Mouse (Mus musculus) hindbrain, embryonic 15.5 days (tissue): ENCODE measurements around the gene 1110008P14Rik. TPM values are rescaled to one million over a fixed set of nuclear protein-coding genes. Genes with fewer than 3 reads are reported as not detected.
A peak's percentile ranks its signal among the peaks of the same experiment; 100 is the strongest.

Experiments used
- ATAC-seq: fragments of 200-750 bp; cut with Nextera tagmentation; 2 replicates; pipeline ENCODE4 v1.8.0; 2017; ENCODE audit warnings: low read depth, moderate number of reproducible peaks, moderate TSS enrichment; ENCODE audit not compliant: low FRiP score
- H3K27ac ChIP-seq: fragments of 300-500 bp; sonication (generic); replicated peaks from 2 replicates; pipeline ENCODE4 v1.5.1; 2015; ENCODE audit warnings: mild to moderate bottlenecking, inconsistent platforms
- H3K27me3 ChIP-seq: fragments of 300-500 bp; sonication (generic); 2 replicates; pipeline ENCODE4 v1.6.1; 2015; ENCODE audit warnings: control low read depth, inconsistent platforms
- H3K36me3 ChIP-seq: fragments of 300-500 bp; sonication (generic); 2 replicates; pipeline ENCODE4 v1.6.1; 2015; ENCODE audit warnings: control low read depth, inconsistent platforms
- H3K4me1 ChIP-seq: fragments of 300-500 bp; sonication (generic); replicated peaks from 2 replicates; pipeline ENCODE4 v1.6.1; 2015; ENCODE audit warnings: control low read depth, inconsistent platforms
- H3K4me2 ChIP-seq: fragments of 300-500 bp; sonication (generic); 2 replicates; pipeline ENCODE4 v1.6.1; 2015; ENCODE audit warnings: moderate library complexity, mild to moderate bottlenecking, inconsistent platforms
- H3K4me3 ChIP-seq: fragments of 300-500 bp; sonication (generic); 2 replicates; pipeline ENCODE4 v1.5.1; 2015; ENCODE audit warnings: mild to moderate bottlenecking, inconsistent platforms
- H3K9ac ChIP-seq: fragments of 300-500 bp; sonication (generic); 2 replicates; pipeline ENCODE4 v1.6.1; 2015; ENCODE audit warnings: inconsistent platforms
- H3K9me3 ChIP-seq: fragments of 300-500 bp; sonication (generic); 2 replicates; pipeline ENCODE4 v1.6.1; 2016; ENCODE audit warnings: control low read depth, inconsistent platforms
- WGBS: fragments of 180-500 bp; shearing (Covaris S2); methylation state at CpG from one replicate; pipeline ENCODE4 v1.1.7; 2015; 5-methylcytosine and 5-hydroxymethylcytosine counted together
- polyA plus RNA-seq: library from polyadenylated mRNA; unstranded; fragments of >200 nt; fragmentation: Nextera tagmentation; extraction: Ambion mirVana; gene quantifications from 2 replicates; pipeline ENCODE4 v1.2.1, GENCODE M21; 2015

The 1110008P14Rik gene
- polyA plus RNA-seq, 1 experiment from 2014 or later, result 160 TPM

DNA sequence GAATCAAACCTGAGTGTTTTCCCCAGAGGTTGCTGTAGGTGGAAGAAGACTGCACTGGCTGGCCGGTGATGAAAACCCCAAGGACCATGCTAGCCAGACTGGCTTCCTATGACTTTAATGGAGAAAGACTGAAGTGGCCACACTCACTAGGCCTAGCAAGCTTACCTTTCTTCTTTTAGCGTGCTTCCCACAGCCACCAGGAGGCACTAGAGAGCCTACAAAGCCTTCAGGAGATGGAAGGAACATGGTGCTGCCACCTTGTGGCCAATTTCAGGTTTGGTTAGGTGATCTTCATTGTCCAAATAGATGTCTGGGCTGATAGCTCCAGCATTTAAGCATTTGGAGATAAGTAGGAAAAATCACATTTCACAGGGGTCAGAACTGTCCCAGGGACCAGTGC is 22.9 kb upstream of the 1110008P14Rik start:
- no peaks in the 10 kb centered on the region for H3K4me1 ChIP-seq
- peak; percentile 46; the same call in 1 of the 2 replicates for ATAC-seq
- WGBS, result 15% methylated on average over 2 of the region's 2 CpGs
- H3K27ac ChIP-seq, result no peak overlapping the region
- H3K9ac ChIP-seq, result no peak overlapping the region
- H3K36me3 ChIP-seq, result peaks cover 17% of the 10 kb centered on the region
- no peak overlapping the region for H3K4me3 ChIP-seq
- no peaks in the 10 kb centered on the region for H3K9me3 ChIP-seq
- no peaks in the 10 kb centered on the region for H3K27me3 ChIP-seq
- no peak overlapping the region for H3K4me2 ChIP-seq

DNA sequence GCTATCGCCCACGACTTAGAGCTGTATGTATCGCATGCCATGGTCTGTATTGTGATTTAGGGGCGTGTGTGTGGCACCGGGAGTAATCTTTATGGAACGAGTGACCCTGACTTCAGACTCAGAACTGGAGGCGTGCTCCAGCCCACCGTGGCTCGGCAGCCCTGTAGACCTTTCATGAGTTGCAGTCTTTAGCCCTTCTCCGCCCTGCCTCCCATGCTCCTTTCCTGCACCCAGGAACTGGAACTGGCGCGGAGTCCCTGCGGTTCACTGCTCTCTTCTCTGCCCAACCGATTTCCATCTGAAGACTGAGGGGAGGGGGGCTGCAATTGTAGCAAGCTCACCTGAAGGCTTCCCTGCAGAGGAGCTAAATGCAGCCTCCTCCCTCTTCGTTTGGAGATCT is 15.0 kb upstream of the 1110008P14Rik start:
- under 1% methylated on average over 15 of the region's 15 CpGs for WGBS
- Histone ChIP-seq H3K27ac (peak overlapping the region; percentile 96), H3K9me3 (no peaks in the 10 kb centered on the region)

DNA sequence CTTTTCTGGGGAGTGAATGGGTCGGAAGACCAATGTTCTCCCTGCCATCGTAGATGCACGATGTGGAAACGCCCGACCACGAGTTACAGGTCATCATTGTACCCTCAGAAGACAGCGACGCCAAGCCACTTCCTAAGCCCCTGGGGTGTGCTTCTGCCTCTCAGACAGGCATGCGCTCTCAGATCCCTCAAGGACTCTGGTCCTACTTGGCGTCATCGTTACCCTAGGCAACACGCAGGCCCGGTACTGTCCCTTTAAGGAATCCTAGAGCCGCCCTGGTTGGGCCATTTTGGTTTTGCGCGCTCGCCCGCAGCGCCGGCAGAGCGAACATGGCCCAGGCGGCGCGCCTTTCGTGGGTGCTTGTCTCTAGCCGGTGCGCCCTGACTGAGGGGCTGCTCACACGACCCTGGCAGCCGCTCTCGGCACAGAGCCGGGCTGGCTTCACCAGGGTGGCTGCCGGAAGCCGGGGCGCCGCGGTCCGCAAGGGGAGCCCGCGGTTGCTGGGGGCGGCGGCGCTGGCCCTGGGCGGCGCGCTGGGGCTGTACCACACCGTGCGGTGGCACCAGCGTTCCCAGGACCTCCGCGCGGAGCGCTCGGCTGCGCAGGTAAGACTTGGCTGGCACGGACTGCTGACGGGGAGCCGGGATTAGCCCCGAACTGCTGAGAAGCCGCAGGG is 14.3 kb upstream of the 1110008P14Rik start:
- H3K36me3 ChIP-seq, result peaks cover 14% of the 10 kb centered on the region; the same call in 1 of the 2 replicates
- peak overlapping the region; percentile 92 for H3K4me2 ChIP-seq
- under 1% methylated on average over 59 of the region's 59 CpGs for WGBS
- H3K27ac ChIP-seq, result peak overlapping the region; percentile 96
- H3K4me3 ChIP-seq, result peak overlapping the region; percentile 88
- H3K9ac ChIP-seq, result peak overlapping the region; percentile 86
- H3K9me3 ChIP-seq, result no peaks in the 10 kb centered on the region
- no peaks in the 10 kb centered on the region for H3K27me3 ChIP-seq
- H3K4me1 ChIP-seq, result peaks cover 23% of the 10 kb centered on the region
- ATAC-seq, result peak; percentile 96

More for the DNA sequence above, 15.0 kb upstream of the 1110008P14Rik start:
- H3K36me3 ChIP-seq, result peaks cover 16% of the 10 kb centered on the region; the same call in 1 of the 2 replicates
- H3K4me3 ChIP-seq, result peak overlapping the region; percentile 88
- peak overlapping the region; percentile 92 for H3K4me2 ChIP-seq
- H3K4me1 ChIP-seq, result peaks cover 23% of the 10 kb centered on the region
- ATAC-seq, result no peak
- H3K27me3 ChIP-seq, result no peaks in the 10 kb centered on the region
- peak overlapping the region; percentile 86 for H3K9ac ChIP-seq

DNA sequence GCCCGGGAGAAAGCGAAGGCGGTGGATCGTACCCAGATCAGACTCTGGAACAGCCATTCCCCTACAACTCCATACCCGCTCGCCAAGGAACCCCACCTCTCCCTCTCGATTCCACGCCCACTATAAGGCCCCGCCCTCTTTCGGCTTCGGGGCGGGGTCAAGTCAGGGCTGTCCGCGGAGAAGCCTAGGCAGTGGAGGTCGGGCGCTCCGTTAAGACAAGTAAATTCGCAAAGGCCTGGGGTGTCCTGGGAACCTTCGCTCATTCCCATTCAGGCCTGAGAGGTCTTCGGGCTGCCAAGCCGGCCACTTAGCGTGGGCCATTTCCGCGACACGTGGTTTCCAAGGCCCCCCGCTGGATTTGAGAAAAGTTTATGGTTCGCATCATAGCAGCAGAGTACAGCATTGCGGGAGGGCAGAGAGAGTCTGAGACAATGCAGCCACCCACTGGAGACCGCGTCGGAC is 13.8 kb upstream of the 1110008P14Rik start, which contains the start of gene Ptges2:
TSS of gene Ptges2 (plus strand) at position 413 of the 462 bp plus-strand sequence.
- peak; percentile 94 for ATAC-seq
- H3K27me3 ChIP-seq, result no peaks in the 10 kb centered on the region
- H3K9ac ChIP-seq, result peak within 1 kb of the TSS; percentile 86
- peak within 1 kb of the TSS; percentile 88 for H3K4me3 ChIP-seq
- WGBS, result 0% methylated on average over 31 of the region's 31 CpGs
- H3K27ac ChIP-seq, result peak within 1 kb of the TSS; percentile 96
- H3K4me2 ChIP-seq, result peak within 1 kb of the TSS; percentile 92
- no peaks in the 10 kb centered on the region for H3K9me3 ChIP-seq
- H3K4me1 ChIP-seq, result peaks cover 23% of the 10 kb centered on the region
- H3K36me3 ChIP-seq, result peaks cover 8% of the 10 kb centered on the region; the same call in 1 of the 2 replicates

DNA sequence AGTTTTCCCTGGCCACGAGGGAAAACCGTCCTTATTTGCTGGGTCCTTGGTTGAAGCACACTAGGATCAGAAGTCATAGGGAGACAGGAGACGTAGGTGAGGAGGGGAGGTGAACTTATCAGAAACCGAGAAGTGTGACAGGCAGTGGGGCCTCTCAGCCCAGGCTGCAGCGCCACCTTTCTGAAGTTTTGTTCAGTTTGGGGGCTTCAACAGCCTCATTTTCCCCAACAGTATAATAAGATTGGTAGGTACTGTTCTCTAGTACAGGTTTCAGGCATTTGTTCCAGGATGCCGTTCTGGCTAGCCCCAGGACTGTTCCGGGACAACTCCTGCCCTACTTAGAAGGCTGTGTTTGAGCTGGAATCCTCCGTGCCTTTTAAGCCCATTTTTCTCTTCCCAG is 13.2 kb upstream of the 1110008P14Rik start:
- no peak for ATAC-seq
- WGBS, result 4% methylated on average over 8 of the region's 8 CpGs
- H3K9me3 ChIP-seq, result no peaks in the 10 kb centered on the region

DNA sequence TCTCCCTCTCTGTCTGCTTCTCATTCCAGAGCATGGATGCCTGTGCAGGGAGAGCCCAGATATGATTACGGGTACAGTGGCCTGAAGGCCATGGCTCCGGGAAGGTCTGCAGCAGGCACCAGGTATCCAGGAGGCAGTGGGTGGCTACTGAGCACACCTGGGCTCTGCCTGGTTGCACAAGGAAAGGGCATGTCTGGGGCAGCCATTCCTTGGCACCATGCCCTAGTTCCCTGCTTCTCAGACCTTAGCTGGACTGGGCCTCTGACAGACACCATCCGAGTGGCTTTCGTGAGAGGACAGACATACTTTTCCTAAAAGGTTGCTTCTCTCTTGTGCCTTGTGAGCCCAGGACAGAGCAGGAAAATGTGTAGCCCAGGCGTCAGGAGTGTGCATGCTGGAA is 10.3 kb upstream of the 1110008P14Rik start:
- H3K36me3 ChIP-seq, result no peaks in the 10 kb centered on the region
- no peaks in the 10 kb centered on the region for H3K9me3 ChIP-seq
- H3K27ac ChIP-seq, result no peak overlapping the region
- H3K4me1 ChIP-seq, result peaks cover 9% of the 10 kb centered on the region
- no peak overlapping the region for H3K4me3 ChIP-seq
- no peak overlapping the region for H3K9ac ChIP-seq
- no peak overlapping the region for H3K4me2 ChIP-seq
- WGBS, result 86% methylated on average over 5 of the region's 5 CpGs
- no peak for ATAC-seq
- H3K27me3 ChIP-seq, result no peaks in the 10 kb centered on the region

More for the DNA sequence above, 13.2 kb upstream of the 1110008P14Rik start:
- Histone ChIP-seq H3K9ac (peak overlapping the region; percentile 86), H3K4me2 (peak overlapping the region; percentile 92), H3K36me3 (0 out of 2 replicates have a peak, but pooled peaks cover 6% of the 10 kb centered on the region), H3K27me3 (no peaks in the 10 kb centered on the region), H3K4me3 (peak overlapping the region; percentile 88), H3K4me1 (peaks cover 23% of the 10 kb centered on the region), H3K27ac (peak overlapping the region; percentile 96)

DNA sequence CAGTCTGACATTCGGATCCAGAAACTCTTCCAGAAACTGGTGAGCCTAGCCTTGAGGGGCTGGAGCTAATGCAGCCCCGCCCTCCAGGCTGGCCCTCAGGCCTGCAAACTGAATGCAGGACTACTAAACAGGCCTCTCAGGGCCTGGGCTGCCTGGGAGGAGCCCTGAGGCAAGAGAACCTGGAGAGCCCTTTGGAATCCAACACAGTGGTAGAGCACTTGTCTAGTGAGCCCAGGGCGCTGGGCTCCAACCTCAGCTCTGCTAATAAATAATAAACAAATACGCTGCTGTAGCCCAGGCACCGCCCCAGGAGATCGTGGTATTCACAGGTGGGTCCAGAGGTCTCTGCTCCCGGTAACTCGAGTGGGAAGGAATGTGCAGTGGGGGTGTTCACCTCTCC is 9.1 kb upstream of the 1110008P14Rik start:
- H3K9ac ChIP-seq, result no peak overlapping the region
- H3K4me1 ChIP-seq, result peaks cover 5% of the 10 kb centered on the region
- no peaks in the 10 kb centered on the region for H3K9me3 ChIP-seq
- H3K4me2 ChIP-seq, result no peak overlapping the region
- no peak overlapping the region for H3K4me3 ChIP-seq
- 84% methylated on average over 8 of the region's 8 CpGs for WGBS
- no peaks in the 10 kb centered on the region for H3K36me3 ChIP-seq
- no peak for ATAC-seq
- no peaks in the 10 kb centered on the region for H3K27me3 ChIP-seq
- H3K27ac ChIP-seq, result no peak overlapping the region

DNA sequence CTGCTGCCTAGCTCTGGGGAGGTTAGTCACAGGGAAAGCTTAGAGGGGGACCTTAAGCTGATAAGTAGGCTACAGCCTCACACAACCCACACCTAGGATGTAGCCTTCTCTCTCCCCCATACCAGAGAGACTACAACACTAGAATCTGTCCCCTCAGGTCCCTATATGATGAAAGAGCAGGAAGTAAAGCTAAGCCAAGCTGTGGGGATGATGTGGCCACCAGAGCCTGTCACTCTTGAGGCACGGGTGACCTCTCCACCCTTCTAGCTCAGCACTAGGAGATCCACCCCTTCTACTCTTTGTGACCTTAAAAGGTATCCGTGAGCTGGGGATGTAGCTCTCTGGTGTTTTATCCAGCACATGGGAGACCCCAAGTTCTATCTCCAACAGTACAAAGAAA is 7.4 kb upstream of the 1110008P14Rik start:
- Histone ChIP-seq H3K9me3 (no peaks in the 10 kb centered on the region), H3K27me3 (no peaks in the 10 kb centered on the region), H3K36me3 (no peaks in the 10 kb centered on the region), H3K4me2 (no peak overlapping the region), H3K4me3 (no peak overlapping the region), H3K9ac (no peak overlapping the region), H3K27ac (no peak overlapping the region), H3K4me1 (no peaks in the 10 kb centered on the region)
- ATAC-seq, result no peak
- WGBS, result 88% methylated on average over 2 of the region's 2 CpGs

DNA sequence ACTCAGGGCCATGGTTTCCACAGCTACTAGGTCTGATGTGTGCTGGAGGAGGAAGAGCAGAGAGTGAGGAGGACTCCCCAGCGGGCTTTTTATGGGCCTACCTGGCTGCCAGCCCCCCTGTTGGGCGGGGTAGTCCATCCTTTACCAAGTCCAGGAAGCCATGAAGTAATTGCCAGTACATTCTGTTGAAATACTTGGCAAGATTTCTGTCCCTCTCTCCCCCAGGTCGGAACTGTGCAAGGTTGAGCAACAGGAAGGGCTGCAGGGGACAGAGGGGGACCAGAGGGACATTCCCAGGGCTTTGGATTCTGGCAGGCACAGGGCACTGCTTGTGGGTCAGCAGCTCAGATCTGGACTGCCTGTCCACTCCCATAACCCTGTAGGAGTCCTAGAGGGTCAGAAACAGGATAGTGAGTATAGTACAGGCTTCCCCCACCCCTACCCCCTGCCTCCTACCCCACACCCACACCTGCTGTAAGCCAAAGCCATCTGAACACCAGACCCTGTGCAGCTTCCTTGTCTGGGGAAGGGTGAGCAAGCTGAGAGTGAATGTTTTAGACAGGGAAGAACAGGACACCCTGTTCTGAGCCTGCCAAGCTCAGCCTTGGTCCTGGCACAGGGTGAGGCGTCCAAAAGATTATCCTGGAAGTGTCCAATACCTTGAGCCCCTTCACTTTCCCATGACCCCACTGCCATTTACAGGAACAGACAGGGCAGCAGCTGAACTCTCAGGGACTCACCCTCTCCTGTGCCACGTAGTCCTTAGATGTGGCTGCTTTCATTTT is 6.2 kb upstream of the 1110008P14Rik start, which contains the start of gene Lcn2:
TSS of gene Lcn2 (minus strand) at position 547 of the 785 bp plus-strand sequence.
- H3K27me3 ChIP-seq, result peaks cover 8% of the 10 kb centered on the region; the same call in 1 of the 2 replicates
- ATAC-seq, result no peak
- no peak within 1 kb of the TSS for H3K27ac ChIP-seq
- 64% methylated on average over 5 of the region's 5 CpGs for WGBS
- no peaks in the 10 kb centered on the region for H3K36me3 ChIP-seq
- no peaks in the 10 kb centered on the region for H3K4me1 ChIP-seq
- no peaks in the 10 kb centered on the region for H3K9me3 ChIP-seq
- no peak within 1 kb of the TSS for H3K4me2 ChIP-seq
- H3K4me3 ChIP-seq, result no peak within 1 kb of the TSS
- no peak within 1 kb of the TSS for H3K9ac ChIP-seq

DNA sequence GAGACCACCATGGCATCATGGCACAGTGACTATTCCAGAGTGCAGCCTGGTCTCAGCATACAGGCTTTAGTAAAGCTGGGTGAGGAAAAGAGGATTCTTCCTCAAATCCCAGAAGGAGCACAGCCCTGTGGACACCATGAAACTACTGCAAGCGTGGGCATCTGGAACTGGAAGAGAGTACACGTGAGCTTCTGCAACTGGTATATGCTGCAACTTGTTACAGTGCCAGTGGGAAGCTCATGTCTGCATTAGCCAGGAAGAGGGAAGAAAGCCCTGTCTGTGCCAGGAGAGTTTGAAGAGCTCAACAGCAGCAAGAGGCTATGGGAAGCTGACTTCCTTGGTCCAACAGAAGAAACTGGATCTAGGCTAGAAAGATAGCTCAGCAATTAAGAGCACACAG is 951 bp upstream of the 1110008P14Rik start:
- Histone ChIP-seq H3K27me3 (peaks cover 8% of the 10 kb centered on the region; the same call in 1 of the 2 replicates), H3K4me1 (peaks cover 11% of the 10 kb centered on the region), H3K4me3 (no peak overlapping the region), H3K4me2 (peak overlapping the region; percentile 85; the same call in 1 of the 2 replicates), H3K36me3 (peaks cover 16% of the 10 kb centered on the region), H3K27ac (no peak overlapping the region; the same call in 1 of the 2 replicates), H3K9ac (no peak overlapping the region), H3K9me3 (no peaks in the 10 kb centered on the region)
- WGBS, result 81% methylated on average over 2 of the region's 2 CpGs
- ATAC-seq, result no peak

DNA sequence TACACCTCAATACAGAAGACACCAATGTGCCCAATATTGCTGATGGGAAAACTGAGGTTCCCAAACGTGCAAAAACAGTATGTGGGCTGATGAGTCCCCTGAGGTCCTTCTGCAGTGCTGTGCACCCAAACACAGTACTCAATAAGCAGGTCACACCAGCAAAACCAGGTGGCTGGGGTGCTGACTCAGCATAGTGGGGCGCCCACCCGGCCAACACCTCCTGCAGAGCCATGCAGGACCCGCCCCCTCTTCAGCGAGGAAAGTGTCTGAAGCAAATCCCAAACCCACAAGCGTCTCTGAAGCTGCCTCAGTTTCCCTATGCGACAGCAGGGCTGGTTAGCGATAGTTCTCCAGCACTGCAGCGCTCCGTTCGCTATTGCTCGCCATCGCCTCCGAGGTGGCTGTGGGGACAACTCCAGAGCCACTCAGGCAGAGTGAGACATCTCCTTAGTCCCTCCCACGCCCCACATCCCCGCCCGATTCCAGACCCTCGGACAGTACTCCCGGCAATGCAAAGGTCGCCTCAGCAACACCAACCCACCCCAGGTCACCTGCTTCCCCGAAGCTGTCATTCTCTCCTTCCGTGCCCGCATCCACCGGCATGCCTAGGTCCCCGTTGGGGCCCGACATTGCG is 480 bp downstream of the 1110008P14Rik start:
- H3K27ac ChIP-seq, result peak overlapping the region; percentile 63
- H3K4me1 ChIP-seq, result peaks cover 11% of the 10 kb centered on the region
- peaks cover 8% of the 10 kb centered on the region; the same call in 1 of the 2 replicates for H3K27me3 ChIP-seq
- 1% methylated on average over 27 of the region's 27 CpGs for WGBS
- peak overlapping the region; percentile 59 for H3K9ac ChIP-seq
- peak overlapping the region; percentile 64 for H3K4me3 ChIP-seq
- peak; percentile 72 for ATAC-seq
- H3K9me3 ChIP-seq, result no peaks in the 10 kb centered on the region
- peaks cover 30% of the 10 kb centered on the region for H3K36me3 ChIP-seq
- H3K4me2 ChIP-seq, result peak overlapping the region; percentile 85
